In the genomic region with DNA sequence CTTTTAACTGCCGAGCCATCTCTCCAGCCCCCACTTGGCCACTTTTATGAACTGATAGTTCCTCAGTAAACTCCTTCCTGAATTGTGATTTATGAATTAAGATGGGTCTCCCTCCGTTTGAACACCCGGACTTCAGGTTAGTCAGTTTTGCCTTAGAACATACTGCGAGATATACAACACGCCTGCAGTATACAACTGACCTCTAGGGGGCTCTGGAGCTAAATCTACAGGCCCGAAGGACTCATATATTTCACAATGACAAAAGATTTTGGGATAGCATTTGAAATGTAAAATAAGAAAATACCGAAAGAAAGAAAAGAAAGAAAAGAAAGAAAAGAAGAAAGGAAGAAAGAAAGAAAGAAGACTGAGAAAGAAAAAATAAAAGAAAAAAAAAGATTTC, we compare ENCODE assay signal across 10 mouse cellular contexts. TPM values are rescaled to one million over a fixed set of nuclear protein-coding genes. Genes with fewer than 3 reads are reported as not detected.
DNase-seq lines count a peak whose midpoint lies in the region; ATAC-seq lines count a peak whose summit lies in the region.
"Had no signal": no experiment of that assay in that cellular context is flagged by ENCODE, and none has a peak within 500 bp of the region (broad histone marks: within the 10 kb centered on the region; RNA-seq: fewer than 3 reads in every experiment).

No protein-coding gene starts in this region.

- H3K9me3 ChIP-seq in forebrain, embryonic 14.5 days (replicated peaks; ENCODE audit: control insufficient read depth, low read length): no peaks in the 10 kb centered on the region
- no peaks in the 10 kb centered on the region for H3K9me3 ChIP-seq in forebrain, embryonic 12.5 days
- H3K9me3 ChIP-seq: stomach, embryonic 15.5 days had no signal

- 0 out of 2 replicates have a peak, but pooled peaks cover 9% of the 10 kb centered on the region for H3K27me3 ChIP-seq in forebrain, embryonic 14.5 days (replicated peaks; ENCODE audit: control insufficient read depth, insufficient read depth, low read length)
- H3K27me3 ChIP-seq in forebrain, embryonic 12.5 days: peaks cover 27% of the 10 kb centered on the region

- no peaks in the 10 kb centered on the region for H3K36me3 ChIP-seq in forebrain, embryonic 14.5 days (ENCODE audit: control insufficient read depth, insufficient read depth, low read length)
- no peaks in the 10 kb centered on the region for H3K36me3 ChIP-seq in forebrain, embryonic 12.5 days (replicated peaks)
- H3K36me3 ChIP-seq: stomach, embryonic 15.5 days had no signal

- H3K9ac ChIP-seq in forebrain, embryonic 14.5 days (ENCODE audit: low read length): no peak overlapping the region
- no peak overlapping the region for H3K9ac ChIP-seq in forebrain, embryonic 12.5 days
- H3K9ac ChIP-seq: stomach, embryonic 15.5 days had no signal

- H3K4me3 ChIP-seq in forebrain, embryonic 14.5 days (ENCODE audit: low read depth, low read length): no peak overlapping the region
- no peak overlapping the region for H3K4me3 ChIP-seq in forebrain, embryonic 12.5 days (replicated peaks)
- H3K4me3 ChIP-seq: stomach, embryonic 15.5 days had no signal

- 48% methylated on average over 7 of the region's 7 CpGs for WGBS in forebrain, embryonic 14.5 days
- 42% methylated on average over 7 of the region's 7 CpGs for WGBS in forebrain, embryonic 12.5 days

- DNase-seq in forebrain, embryonic 14.5 days (ENCODE audit: low spot score): peak; percentile 73
- DNase-seq in 3T3-L1 (ENCODE audit: low read depth, low spot score): peak; percentile 84
- DNase-seq in adrenal gland, adult 8-10 months: peak; percentile 40
- DNase-seq in embryo, embryonic 9.5 days (ENCODE audit: extremely low spot score): peak; percentile 45
- peak; percentile 85 to 86 for DNase-seq in kidney, postnatal 4 days
- DNase-seq in lung, postnatal 10 days: peak; percentile 81
- peak; percentile 74 to 88 for DNase-seq in spleen, postnatal 4 days (ENCODE audit: low spot score in 2 of 2)

- H3K4me1 ChIP-seq in forebrain, embryonic 14.5 days (ENCODE audit: control insufficient read depth, insufficient read depth, low read length): no peaks in the 10 kb centered on the region
- H3K4me1 ChIP-seq in forebrain, embryonic 12.5 days: peaks cover 13% of the 10 kb centered on the region
- H3K4me1 ChIP-seq: stomach, embryonic 15.5 days had no signal

- no peak overlapping the region for H3K27ac ChIP-seq in forebrain, embryonic 14.5 days (ENCODE audit: low read depth, low read length)
- no peak overlapping the region for H3K27ac ChIP-seq in forebrain, embryonic 12.5 days
- H3K27ac ChIP-seq: stomach, embryonic 15.5 days had no signal

- no peak overlapping the region for H3K4me2 ChIP-seq in forebrain, embryonic 14.5 days (ENCODE audit: low read length)
- no peak overlapping the region for H3K4me2 ChIP-seq in forebrain, embryonic 12.5 days
- H3K4me2 ChIP-seq: stomach, embryonic 15.5 days had no signal

- ATAC-seq in forebrain, embryonic 14.5 days: no peak
- no peak for ATAC-seq in forebrain, embryonic 12.5 days (ENCODE audit: low FRiP score)

RNA-seq across cellular contexts. Expression of gene H2-Oa, which starts 16.9 kb away (rescaled TPM):
- 0.22 TPM in 1 of 2 replicates, not detected in the other for polyA plus RNA-seq in forebrain, embryonic 14.5 days (2014; fragmentation: Nextera tagmentation; extraction: Ambion mirVana)
- polyA plus RNA-seq in forebrain, embryonic 12.5 days (2016; fragmentation: Nextera tagmentation; extraction: Ambion mirVana): 0.27 and 0.41 TPM in 2 replicates
- total RNA-seq in adrenal gland, adult 8-10 months (2022): 1 to 10 TPM in 1 of 4 experiments, under 1 TPM in 3; 0.24 to 1.1 (median 0.64) TPM
- total RNA-seq: layer of hippocampus, adult 18-20 months had no signal

RNA-seq across cellular contexts. Expression of gene Col11a2, which starts 36.0 kb away (rescaled TPM):
- 0.95 and 1.6 TPM in 2 replicates for polyA plus RNA-seq in forebrain, embryonic 14.5 days (2014; fragmentation: Nextera tagmentation; extraction: Ambion mirVana)
- polyA plus RNA-seq in forebrain, embryonic 12.5 days (2016; fragmentation: Nextera tagmentation; extraction: Ambion mirVana): 1.4 and 2.5 TPM in 2 replicates
- total RNA-seq in adrenal gland, adult 8-10 months (2022): 1 to 10 TPM in 3 of 4 experiments, under 1 TPM in 1; 0.55 to 1.7 (median 1.4) TPM

RNA-seq across cellular contexts. Expression of gene Rxrb, which starts 43.7 kb away (rescaled TPM):
- 21.4 and 27.7 TPM in 2 replicates for polyA plus RNA-seq in forebrain, embryonic 14.5 days (2014; fragmentation: Nextera tagmentation; extraction: Ambion mirVana)
- 54.8 and 59.5 TPM in 2 replicates for polyA plus RNA-seq in forebrain, embryonic 12.5 days (2016; fragmentation: Nextera tagmentation; extraction: Ambion mirVana)
- 10 to 100 TPM; 54.8 to 70.9 (median 62.7) TPM for total RNA-seq in adrenal gland, adult 8-10 months (2022)

RNA-seq across cellular contexts. Expression of gene Slc39a7, which starts 43.8 kb away (rescaled TPM):
- polyA plus RNA-seq in forebrain, embryonic 14.5 days (2014; fragmentation: Nextera tagmentation; extraction: Ambion mirVana): 78.3 and 84.1 TPM in 2 replicates
- 160 and 166 TPM in 2 replicates for polyA plus RNA-seq in forebrain, embryonic 12.5 days (2016; fragmentation: Nextera tagmentation; extraction: Ambion mirVana)
- total RNA-seq in adrenal gland, adult 8-10 months (2022): 100 to 1,000 TPM; 176 to 248 (median 200) TPM

RNA-seq across cellular contexts. Expression of gene H2-DMa, which starts 44.1 kb away (rescaled TPM):
- 11.0 and 11.6 TPM in 2 replicates for polyA plus RNA-seq in forebrain, embryonic 14.5 days (2014; fragmentation: Nextera tagmentation; extraction: Ambion mirVana)
- polyA plus RNA-seq in forebrain, embryonic 12.5 days (2016; fragmentation: Nextera tagmentation; extraction: Ambion mirVana): 9.1 and 9.6 TPM in 2 replicates
- total RNA-seq in adrenal gland, adult 8-10 months (2022): 10 to 100 TPM; 12.2 to 24.6 (median 21.1) TPM
